In the genomic region with DNA sequence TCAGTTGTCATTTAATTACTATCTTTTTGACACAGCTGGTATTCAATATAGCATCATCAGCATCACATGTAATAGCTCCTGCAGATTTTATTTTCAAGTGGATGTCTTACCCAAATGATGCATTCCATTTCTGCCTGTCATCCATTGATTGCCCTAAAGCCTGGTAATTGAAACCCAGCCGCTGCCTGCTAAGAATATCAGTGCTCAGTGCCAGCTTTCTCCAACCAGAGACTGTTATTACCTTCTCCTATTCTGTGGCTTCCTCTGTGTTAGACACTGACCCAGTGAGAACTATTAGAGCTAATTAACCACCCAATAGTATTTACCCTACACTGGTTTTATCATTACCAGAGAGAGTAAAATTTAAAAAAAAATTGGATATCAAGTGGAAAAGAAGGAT, we compare ENCODE assay signal across 24 mouse cellular contexts.
DNase-seq lines count a peak whose midpoint lies in the region; ATAC-seq and TF ChIP-seq lines count a peak whose summit lies in the region.
"Had no signal": no experiment of that assay in that cellular context is flagged by ENCODE, and none has a peak within 500 bp of the region (broad histone marks: within the 10 kb centered on the region; RNA-seq: fewer than 3 reads in every experiment).

No protein-coding gene starts in this region.

- 41% methylated on average over 1 of the region's 1 CpGs for WGBS in hindbrain, embryonic 16.5 days
- 74% methylated on average over 1 of the region's 1 CpGs for WGBS in hindbrain, embryonic 10.5 days
- 50% methylated on average over 1 of the region's 1 CpGs for WGBS in midbrain, embryonic 16.5 days
- 83% methylated on average over 1 of the region's 1 CpGs for WGBS in intestine, embryonic 16.5 days

- H3K9ac ChIP-seq in hindbrain, embryonic 16.5 days (ENCODE audit: low read depth, low read length), result no peak overlapping the region
- H3K9ac ChIP-seq in midbrain, embryonic 16.5 days (ENCODE audit: low read depth, low read length), result no peak overlapping the region
- no peak overlapping the region for H3K9ac ChIP-seq in intestine, embryonic 16.5 days (ENCODE audit: low read depth, low read length)
- H3K9ac ChIP-seq: heart, embryonic 15.5 days; kidney, embryonic 15.5 days; lung, embryonic 14.5 days had no signal

- ATAC-seq in hindbrain, embryonic 16.5 days, result peak; percentile 68
- peak; percentile 56; the same call in 1 of the 2 replicates for ATAC-seq in midbrain, embryonic 16.5 days
- ATAC-seq in intestine, embryonic 16.5 days, result no peak
- ATAC-seq: intestine, postnatal 0 days; Patski had no signal

- TF ChIP-seq CTCF in brain, embryonic 14.5 days (IDR thresholded peaks at IDR 0.05; ENCODE audit: borderline replicate concordance, extremely low read depth, insufficient read depth, insufficient read length), result no peak

- no peak for TF ChIP-seq POLR2A in brain, embryonic 14.5 days (IDR thresholded peaks at IDR 0.05; ENCODE audit: borderline replicate concordance, extremely low read depth, insufficient read depth, insufficient read length, poor library complexity, severe bottlenecking)

- H3K4me1 ChIP-seq in hindbrain, embryonic 16.5 days (ENCODE audit: control insufficient read depth, insufficient read depth, low read depth, low read length), result no peaks in the 10 kb centered on the region
- H3K4me1 ChIP-seq in hindbrain, embryonic 10.5 days (replicated peaks), result no peaks in the 10 kb centered on the region
- peaks cover 5% of the 10 kb centered on the region; the same call in 1 of the 2 replicates for H3K4me1 ChIP-seq in midbrain, embryonic 16.5 days (ENCODE audit: control insufficient read depth, insufficient read depth, low read length)
- no peaks in the 10 kb centered on the region for H3K4me1 ChIP-seq in intestine, embryonic 16.5 days (ENCODE audit: control insufficient read depth, insufficient read depth, low read length)
- H3K4me1 ChIP-seq: heart, embryonic 15.5 days; kidney, embryonic 15.5 days had no signal

- H3K9me3 ChIP-seq in hindbrain, embryonic 16.5 days (ENCODE audit: control insufficient read depth, low read length), result no peaks in the 10 kb centered on the region
- no peaks in the 10 kb centered on the region for H3K9me3 ChIP-seq in hindbrain, embryonic 10.5 days
- no peaks in the 10 kb centered on the region for H3K9me3 ChIP-seq in midbrain, embryonic 16.5 days (replicated peaks; ENCODE audit: control insufficient read depth, low read length, poor library complexity, severe bottlenecking)
- H3K9me3 ChIP-seq in intestine, embryonic 16.5 days (ENCODE audit: control insufficient read depth, low read length), result no peaks in the 10 kb centered on the region
- H3K9me3 ChIP-seq: heart, embryonic 15.5 days; kidney, embryonic 15.5 days had no signal

- H3K4me2 ChIP-seq in hindbrain, embryonic 16.5 days (ENCODE audit: low read length), result no peak overlapping the region
- no peak overlapping the region for H3K4me2 ChIP-seq in midbrain, embryonic 16.5 days (ENCODE audit: low read length)
- no peak overlapping the region for H3K4me2 ChIP-seq in intestine, embryonic 16.5 days (ENCODE audit: low read depth, low read length)
- H3K4me2 ChIP-seq: heart, embryonic 15.5 days; kidney, embryonic 15.5 days; liver, embryonic 11.5 days; lung, embryonic 14.5 days had no signal

- H3K36me3 ChIP-seq in hindbrain, embryonic 16.5 days (ENCODE audit: control insufficient read depth, insufficient read depth, low read length), result no peaks in the 10 kb centered on the region
- H3K36me3 ChIP-seq in hindbrain, embryonic 10.5 days, result no peaks in the 10 kb centered on the region
- H3K36me3 ChIP-seq in midbrain, embryonic 16.5 days (ENCODE audit: control insufficient read depth, insufficient read depth, low read length), result no peaks in the 10 kb centered on the region
- no peaks in the 10 kb centered on the region for H3K36me3 ChIP-seq in intestine, embryonic 16.5 days (ENCODE audit: control insufficient read depth, insufficient read depth, low read length)
- H3K36me3 ChIP-seq: heart, embryonic 15.5 days; kidney, embryonic 15.5 days had no signal

- DNase-seq in cerebellum, postnatal 10 days, result peak; percentile 21 to 32
- DNase-seq in cerebellum, adult 9-10 months, result no peak
- DNase-seq in hindbrain, embryonic 10.5 days (ENCODE audit: low spot score), result no peak
- peak; percentile 68 for DNase-seq in brain, embryonic 14.5 days (ENCODE audit: low read depth)
- DNase-seq in right cerebral cortex, adult 18-20 months, result no peak
- DNase-seq: adrenal gland, postnatal 10 days; cerebellum, adult 11-12 months; cerebellum, postnatal 36 days; gastrocnemius, postnatal 36 days; heart, postnatal 4 days; kidney, postnatal 4 days; lung, embryonic 14.5 days; lung, postnatal 36 days; thymus, postnatal 14 days had no signal

- H3K27me3 ChIP-seq in hindbrain, embryonic 16.5 days (replicated peaks; ENCODE audit: control insufficient read depth, insufficient read depth, low read length), result no peaks in the 10 kb centered on the region
- no peaks in the 10 kb centered on the region for H3K27me3 ChIP-seq in hindbrain, embryonic 10.5 days (ENCODE audit: insufficient read depth, poor library complexity, severe bottlenecking)
- H3K27me3 ChIP-seq in midbrain, embryonic 16.5 days (ENCODE audit: control insufficient read depth, insufficient read depth, low read depth, low read length), result no peaks in the 10 kb centered on the region
- no peaks in the 10 kb centered on the region for H3K27me3 ChIP-seq in intestine, embryonic 16.5 days (replicated peaks; ENCODE audit: control insufficient read depth, insufficient read depth, low read length)
- H3K27me3 ChIP-seq: heart, embryonic 15.5 days; kidney, embryonic 15.5 days; Patski had no signal

- no peak overlapping the region for H3K4me3 ChIP-seq in hindbrain, embryonic 16.5 days (ENCODE audit: low read length)
- no peak overlapping the region for H3K4me3 ChIP-seq in hindbrain, embryonic 10.5 days
- no peak overlapping the region for H3K4me3 ChIP-seq in midbrain, embryonic 16.5 days (ENCODE audit: low read depth, low read length)
- H3K4me3 ChIP-seq in intestine, embryonic 16.5 days (ENCODE audit: low read length), result no peak overlapping the region
- H3K4me3 ChIP-seq: erythroblast, embryonic 14.5 days; heart, embryonic 15.5 days; kidney, embryonic 15.5 days; myocyte had no signal

- no peak overlapping the region for H3K27ac ChIP-seq in hindbrain, embryonic 16.5 days (ENCODE audit: low read depth, low read length)
- no peak overlapping the region for H3K27ac ChIP-seq in hindbrain, embryonic 10.5 days
- H3K27ac ChIP-seq in midbrain, embryonic 16.5 days (ENCODE audit: low read length), result no peak overlapping the region
- H3K27ac ChIP-seq in intestine, embryonic 16.5 days (ENCODE audit: low read length), result no peak overlapping the region
- H3K27ac ChIP-seq: heart, embryonic 15.5 days; kidney, embryonic 15.5 days had no signal

Comparison
In these comparisons a context has a peak if more than half of its experiments do, and no peak if none do; other contexts are left out.
1. DNase-seq: peak in cerebellum, postnatal 10 days (2 of 2) and brain, embryonic 14.5 days (single experiment); none in cerebellum, adult 9-10 months (single experiment), hindbrain, embryonic 10.5 days (single experiment) and right cerebral cortex, adult 18-20 months (single experiment).